Mouse (Mus musculus) lung, adult 2 months (tissue): ENCODE measurements around the gene Eif3m.

ENCODE experiments used
- CTCF ChIP-seq: fragments of 200-500 bp; IDR thresholded peaks from 2 replicates; pipeline ENCODE4 v1.5.1; 2011; ENCODE audit warnings: mild to moderate bottlenecking, low read length, control low read depth; ENCODE audit not compliant: insufficient read depth
- POLR2A ChIP-seq: fragments of 200-500 bp; IDR thresholded peaks from 2 replicates; pipeline ENCODE4 v1.6.1; 2011; ENCODE audit warnings: low read depth, mild to moderate bottlenecking, control low read depth, low read length, borderline replicate concordance; ENCODE audit errors: extremely low read depth

- TF ChIP-seq POLR2A (no peak), CTCF (no peak)
Measured at GRCm38 (mm10) chr2:105028806-105029205, 11.9 kb upstream of the Eif3m start.
